Comparison of ENCODE assay signal across 10 mouse cellular contexts in the genomic region with DNA sequence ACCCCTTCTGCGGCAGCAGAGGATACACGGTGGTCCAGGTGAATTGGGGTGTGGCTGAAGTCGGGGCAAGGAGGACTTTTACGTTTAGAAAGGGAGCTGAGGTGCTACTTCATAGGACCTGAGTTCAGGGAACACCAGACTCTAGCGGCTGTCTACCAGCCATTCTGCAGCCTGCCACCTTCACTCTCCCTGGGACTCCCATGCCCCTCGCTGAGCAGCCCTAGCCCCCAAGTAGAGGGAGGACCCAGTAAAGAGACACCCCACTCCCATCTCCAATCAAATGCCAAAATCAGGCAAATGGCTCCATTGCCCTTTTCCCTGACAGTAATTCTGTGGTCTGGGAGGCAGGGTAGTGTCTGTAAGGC. TPM values are rescaled to one million over a fixed set of nuclear protein-coding genes. Genes with fewer than 3 reads are reported as not detected.
DNase-seq lines count a peak whose midpoint lies in the region; ATAC-seq and TF ChIP-seq lines count a peak whose summit lies in the region.
"Had no signal": no experiment of that assay in that cellular context is flagged by ENCODE, and none has a peak within 500 bp of the region (broad histone marks: within the 10 kb centered on the region; RNA-seq: fewer than 3 reads in every experiment).

No protein-coding gene starts in this region.

- no peak overlapping the region for H3K9ac ChIP-seq in lung, postnatal 0 days (replicated peaks; ENCODE audit: low read depth)
- no peak overlapping the region for H3K9ac ChIP-seq in hindbrain, embryonic 15.5 days

- WGBS in heart, embryonic 10.5 days, result 4% methylated on average over 6 of the region's 6 CpGs
- 0% methylated on average over 6 of the region's 6 CpGs for whole genome bisulfite sequencing in lung, postnatal 0 days
- WGBS in hindbrain, embryonic 15.5 days, result 4% methylated on average over 6 of the region's 6 CpGs

- H3K4me1 ChIP-seq in heart, embryonic 10.5 days, result peaks cover 21% of the 10 kb centered on the region
- H3K4me1 ChIP-seq in lung, postnatal 0 days (ENCODE audit: insufficient read depth, low read depth, low read length), result peaks cover 4% of the 10 kb centered on the region; the same call in 1 of the 2 replicates
- H3K4me1 ChIP-seq in hindbrain, embryonic 15.5 days (replicated peaks), result peaks cover 6% of the 10 kb centered on the region

- peak overlapping the region; percentile 54 for H3K4me2 ChIP-seq in lung, postnatal 0 days (replicated peaks; ENCODE audit: low read depth, low read length)
- peak overlapping the region; percentile 23; the same call in 1 of the 2 replicates for H3K4me2 ChIP-seq in hindbrain, embryonic 15.5 days

- peaks cover 37% of the 10 kb centered on the region for H3K36me3 ChIP-seq in heart, embryonic 10.5 days
- H3K36me3 ChIP-seq in lung, postnatal 0 days (ENCODE audit: insufficient read depth, low read length), result peaks cover 23% of the 10 kb centered on the region; the same call in 1 of the 2 replicates
- peaks cover 36% of the 10 kb centered on the region for H3K36me3 ChIP-seq in hindbrain, embryonic 15.5 days

- ATAC-seq in lung, postnatal 0 days, result no peak
- no peak for ATAC-seq in hindbrain, embryonic 15.5 days (ENCODE audit: low FRiP score, low read depth)
- peak; percentile 27 for ATAC-seq in megakaryocyte-erythroid progenitor cell, adult 5-6 weeks (replicated peaks; ENCODE audit: low FRiP score, low TSS enrichment, poor library complexity, severe bottlenecking)

- H3K27ac ChIP-seq in heart, embryonic 10.5 days, result peak overlapping the region; percentile 44; the same call in 1 of the 2 replicates
- H3K27ac ChIP-seq in lung, postnatal 0 days (ENCODE audit: low read length), result no peak overlapping the region
- H3K27ac ChIP-seq in hindbrain, embryonic 15.5 days (replicated peaks), result no peak overlapping the region

- TF ChIP-seq CTCF in lung, postnatal 0 days (IDR thresholded peaks at IDR 0.05), result no peak

- 0 out of 2 replicates have a peak, but pooled peaks cover 5% of the 10 kb centered on the region for H3K27me3 ChIP-seq in heart, embryonic 10.5 days (ENCODE audit: insufficient read depth, poor library complexity, severe bottlenecking)
- H3K27me3 ChIP-seq in lung, postnatal 0 days (replicated peaks; ENCODE audit: insufficient read depth, low read length), result no peaks in the 10 kb centered on the region
- peaks cover 3% of the 10 kb centered on the region; the same call in 1 of the 2 replicates for H3K27me3 ChIP-seq in hindbrain, embryonic 15.5 days

- H3K9me3 ChIP-seq in heart, embryonic 10.5 days, result no peaks in the 10 kb centered on the region
- no peaks in the 10 kb centered on the region for H3K9me3 ChIP-seq in lung, postnatal 0 days (ENCODE audit: low read length)
- no peaks in the 10 kb centered on the region for H3K9me3 ChIP-seq in hindbrain, embryonic 15.5 days

- no peak for DNase-seq in heart, embryonic 10.5 days (ENCODE audit: low spot score)
- no peak for DNase-seq in heart, adult 18-20 months
- no peak for DNase-seq in lung, postnatal 0 days (ENCODE audit: low spot score)
- no peak for DNase-seq in lung, postnatal 36 days
- DNase-seq in B cell, adult 2 months, result no peak
- DNase-seq in cerebellum, adult 9-11 months, result no peak

- no peak for TF ChIP-seq EP300 in lung, postnatal 0 days (IDR thresholded peaks at IDR 0.05)

- H3K4me3 ChIP-seq in heart, embryonic 10.5 days, result peak overlapping the region; percentile 47
- H3K4me3 ChIP-seq in lung, postnatal 0 days (ENCODE audit: low read depth, low read length), result peak overlapping the region; percentile 23; the same call in 1 of the 2 replicates
- H3K4me3 ChIP-seq in hindbrain, embryonic 15.5 days, result no peak overlapping the region

RNA-seq across cellular contexts. Expression of gene Slc17a9, which starts 0.3 kb away (rescaled TPM):
- 0.94 and 1.2 TPM in 2 replicates for polyA plus RNA-seq in heart, embryonic 10.5 days (2016; fragmentation: Nextera tagmentation; extraction: Ambion mirVana)
- under 1 TPM; 0.10 to 0.54 TPM for total RNA-seq in heart, adult 18-20 months (2021)
- polyA plus RNA-seq in lung, postnatal 0 days (2015; fragmentation: Nextera tagmentation; extraction: Ambion mirVana), result 1.4 and 1.7 TPM in 2 replicates
- 0.29 and 0.33 TPM in 2 replicates for polyA plus RNA-seq in hindbrain, embryonic 15.5 days (2015; fragmentation: Nextera tagmentation; extraction: Ambion mirVana)
- total RNA-seq in megakaryocyte-erythroid progenitor cell, adult 5-6 weeks (2014; fragmentation: Nextera tagmentation), result 15.2 and 16.4 TPM in 2 replicates
- 2.8 and 5.0 TPM in 2 replicates for total RNA-seq in megakaryocyte-erythroid progenitor cell, adult 5-6 weeks (2017)

RNA-seq across cellular contexts. Expression of gene Gid8, which starts 15.5 kb away (rescaled TPM):
- 44.6 and 50.3 TPM in 2 replicates for polyA plus RNA-seq in heart, embryonic 10.5 days (2016; fragmentation: Nextera tagmentation; extraction: Ambion mirVana)
- total RNA-seq in heart, adult 18-20 months (2021), result 10 to 100 TPM; 55.8 to 59.5 TPM
- 38.7 and 38.8 TPM in 2 replicates for polyA plus RNA-seq in lung, postnatal 0 days (2015; fragmentation: Nextera tagmentation; extraction: Ambion mirVana)
- polyA plus RNA-seq in hindbrain, embryonic 15.5 days (2015; fragmentation: Nextera tagmentation; extraction: Ambion mirVana), result 51.6 and 54.9 TPM in 2 replicates
- total RNA-seq in megakaryocyte-erythroid progenitor cell, adult 5-6 weeks (2014; fragmentation: Nextera tagmentation), result 88.4 and 102 TPM in 2 replicates
- 124 and 144 TPM in 2 replicates for total RNA-seq in megakaryocyte-erythroid progenitor cell, adult 5-6 weeks (2017)

RNA-seq across cellular contexts. Expression of gene Dido1, which starts 15.6 kb away (rescaled TPM):
- polyA plus RNA-seq in heart, embryonic 10.5 days (2016; fragmentation: Nextera tagmentation; extraction: Ambion mirVana), result 23.8 and 26.0 TPM in 2 replicates
- 10 to 100 TPM; 25.8 to 29.9 TPM for total RNA-seq in heart, adult 18-20 months (2021)
- polyA plus RNA-seq in lung, postnatal 0 days (2015; fragmentation: Nextera tagmentation; extraction: Ambion mirVana), result 14.9 and 16.3 TPM in 2 replicates
- polyA plus RNA-seq in hindbrain, embryonic 15.5 days (2015; fragmentation: Nextera tagmentation; extraction: Ambion mirVana), result 24.4 and 27.8 TPM in 2 replicates
- total RNA-seq in megakaryocyte-erythroid progenitor cell, adult 5-6 weeks (2014; fragmentation: Nextera tagmentation), result 52.3 and 60.6 TPM in 2 replicates
- 43.0 and 54.0 TPM in 2 replicates for total RNA-seq in megakaryocyte-erythroid progenitor cell, adult 5-6 weeks (2017)

RNA-seq across cellular contexts. Expression of gene Bhlhe23, which starts 51.3 kb away (rescaled TPM):
- 0.05 TPM in 1 of 2 replicates, not detected in the other for polyA plus RNA-seq in heart, embryonic 10.5 days (2016; fragmentation: Nextera tagmentation; extraction: Ambion mirVana)
- total RNA-seq in heart, adult 18-20 months (2021), result not detected
- polyA plus RNA-seq in lung, postnatal 0 days (2015; fragmentation: Nextera tagmentation; extraction: Ambion mirVana), result not detected in 2 replicates
- 0.73 and 5.2 TPM in 2 replicates for polyA plus RNA-seq in hindbrain, embryonic 15.5 days (2015; fragmentation: Nextera tagmentation; extraction: Ambion mirVana)
- total RNA-seq in megakaryocyte-erythroid progenitor cell, adult 5-6 weeks (2014; fragmentation: Nextera tagmentation), result not detected in 2 replicates
- not detected in 2 replicates for total RNA-seq in megakaryocyte-erythroid progenitor cell, adult 5-6 weeks (2017)
- total RNA-seq: adrenal gland, adult 8-10 months; megakaryocyte progenitor cell, adult 5-6 weeks had no signal
